Mouse (Mus musculus) neural tube, embryonic 14.5 days (tissue): ENCODE data around the gene 1700034J05Rik. TPM values are rescaled to one million over a fixed set of nuclear protein-coding genes. Genes with fewer than 3 reads are reported as not detected.

Experiments
- ATAC-seq: fragments of 200-750 bp; cut with Nextera tagmentation; 2 replicates; pipeline ENCODE4 v1.8.0; 2017; ENCODE audit warnings: low read depth, mild to moderate bottlenecking, moderate TSS enrichment, moderate library complexity
- H3K27ac ChIP-seq: fragments of 300-500 bp; sonication (generic); 2 replicates; pipeline ENCODE4 v1.5.1; 2014; ENCODE audit warnings: low read depth, mild to moderate bottlenecking, control low read depth, low read length, moderate library complexity, mixed read lengths
- H3K27me3 ChIP-seq: fragments of 300-500 bp; sonication (generic); 2 replicates; pipeline ENCODE4 v1.6.1; 2014; ENCODE audit warnings: low read length; ENCODE audit not compliant: control insufficient read depth, insufficient read depth
- H3K36me3 ChIP-seq: fragments of 300-500 bp; sonication (generic); 2 replicates; pipeline ENCODE4 v1.6.1; 2014; ENCODE audit warnings: low read length, mixed read lengths; ENCODE audit not compliant: control insufficient read depth, insufficient read depth
- H3K4me1 ChIP-seq: fragments of 300-500 bp; sonication (generic); 2 replicates; pipeline ENCODE4 v1.6.1; 2014; ENCODE audit warnings: low read length; ENCODE audit not compliant: control insufficient read depth, insufficient read depth
- H3K4me2 ChIP-seq: fragments of 300-500 bp; sonication (generic); 2 replicates; pipeline ENCODE4 v1.6.1; 2014; ENCODE audit warnings: mild to moderate bottlenecking, low read depth, low read length, control low read depth
- H3K4me3 ChIP-seq: fragments of 300-500 bp; sonication (generic); 2 replicates; pipeline ENCODE4 v1.5.1; 2014; ENCODE audit warnings: low read depth, low read length, control low read depth, mixed read lengths
- H3K9ac ChIP-seq: fragments of 300-500 bp; sonication (generic); replicated peaks from 2 replicates; pipeline ENCODE4 v1.6.1; 2014; ENCODE audit warnings: low read depth, mild to moderate bottlenecking, control low read depth, low read length, mixed read lengths
- H3K9me3 ChIP-seq: fragments of 300-500 bp; sonication (generic); 2 replicates; pipeline ENCODE4 v1.6.1; 2016; ENCODE audit warnings: low read length; ENCODE audit not compliant: control insufficient read depth
- WGBS: fragments of 180-500 bp; shearing (Covaris S2); extraction: QIAGEN DNeasy Blood & Tissue Kit; methylation state at CpG from one replicate; pipeline ENCODE4 v1.1.7; 2014; 5-methylcytosine and 5-hydroxymethylcytosine counted together
- polyA plus RNA-seq: library from polyadenylated mRNA; unstranded; fragments of >200 nt; fragmentation: Nextera tagmentation; extraction: Ambion mirVana; gene quantifications from 2 replicates; pipeline ENCODE4 v1.2.1, GENCODE M21; 2014

1700034J05Rik gene
- polyA plus RNA-seq, 1 experiment from 2014 or later, result 0.12 TPM

GRCm38 (mm10) chr6:146907061-146907794, 47.0 kb downstream of the 1700034J05Rik start:
- Histone ChIP-seq H3K4me1 (no peaks in the 10 kb centered on the region), H3K9ac (no peak overlapping the region), H3K27me3 (no peaks in the 10 kb centered on the region), H3K4me2 (no peak overlapping the region), H3K27ac (no peak overlapping the region), H3K9me3 (no peaks in the 10 kb centered on the region), H3K36me3 (no peaks in the 10 kb centered on the region), H3K4me3 (no peak overlapping the region)
- WGBS, result 86% methylated on average over 5 of the region's 5 CpGs
- ATAC-seq, result no peak

- Histone ChIP-seq H3K36me3 (no peaks in the 10 kb centered on the region), H3K27me3 (no peaks in the 10 kb centered on the region), H3K9me3 (no peaks in the 10 kb centered on the region), H3K9ac (no peak overlapping the region), H3K4me1 (no peaks in the 10 kb centered on the region), H3K27ac (no peak overlapping the region), H3K4me3 (no peak overlapping the region), H3K4me2 (no peak overlapping the region)
- no peak for ATAC-seq
- WGBS, result 68% methylated on average over 3 of the region's 3 CpGs
Measured at GRCm38 (mm10) chr6:146906000-146906786, 48.0 kb downstream of the 1700034J05Rik start.

GRCm38 (mm10) chr6:146904707-146905106, 49.5 kb downstream of the 1700034J05Rik start:
- no peak for ATAC-seq
- H3K27me3 ChIP-seq, result no peaks in the 10 kb centered on the region
- no peaks in the 10 kb centered on the region for H3K9me3 ChIP-seq
- no peaks in the 10 kb centered on the region for H3K4me1 ChIP-seq
- H3K4me3 ChIP-seq, result no peak overlapping the region
- WGBS, result 92% methylated on average over 3 of the region's 3 CpGs
- H3K36me3 ChIP-seq, result no peaks in the 10 kb centered on the region
- no peak overlapping the region for H3K9ac ChIP-seq
- no peak overlapping the region for H3K4me2 ChIP-seq
- H3K27ac ChIP-seq, result no peak overlapping the region

GRCm38 (mm10) chr6:146903632-146904031, 50.6 kb downstream of the 1700034J05Rik start:
- Histone ChIP-seq H3K4me2 (no peak overlapping the region), H3K9me3 (no peaks in the 10 kb centered on the region), H3K4me3 (no peak overlapping the region), H3K27me3 (no peaks in the 10 kb centered on the region), H3K36me3 (no peaks in the 10 kb centered on the region), H3K9ac (no peak overlapping the region), H3K27ac (no peak overlapping the region), H3K4me1 (no peaks in the 10 kb centered on the region)
- no peak for ATAC-seq
- 83% methylated on average over 2 of the region's 2 CpGs for WGBS

- no peak overlapping the region for H3K9ac ChIP-seq
- H3K4me1 ChIP-seq, result no peaks in the 10 kb centered on the region
- H3K36me3 ChIP-seq, result no peaks in the 10 kb centered on the region
- ATAC-seq, result no peak
- no peak overlapping the region for H3K27ac ChIP-seq
- H3K4me3 ChIP-seq, result no peak overlapping the region
- 93% methylated on average over 4 of the region's 4 CpGs for WGBS
- no peaks in the 10 kb centered on the region for H3K9me3 ChIP-seq
- no peaks in the 10 kb centered on the region for H3K27me3 ChIP-seq
- H3K4me2 ChIP-seq, result no peak overlapping the region
Measured at GRCm38 (mm10) chr6:146901929-146902328, 52.3 kb downstream of the 1700034J05Rik start.

Other genes with a start within 250 kb of the 1700034J05Rik start
- 13.9 and 18.2 TPM in 2 replicates for gene Stk38l, start 229.4 kb downstream of the 1700034J05Rik start, polyA plus RNA-seq
- 3.2 and 3.7 TPM in 2 replicates for gene Arntl2, start 158.4 kb downstream of the 1700034J05Rik start, polyA plus RNA-seq
- gene Smco2, start 104.3 kb downstream of the 1700034J05Rik start, polyA plus RNA-seq, result not detected in 2 replicates
- gene Ppfibp1, start 65.9 kb downstream of the 1700034J05Rik start, polyA plus RNA-seq, result 8.5 and 14.7 TPM in 2 replicates
- 0.60 and 0.79 TPM in 2 replicates for gene Rep15, start 78.2 kb upstream of the 1700034J05Rik start, polyA plus RNA-seq
- gene Mrps35, start 88.3 kb upstream of the 1700034J05Rik start, polyA plus RNA-seq, result 66.2 and 82.3 TPM in 2 replicates
- 0.66 and 1.1 TPM in 2 replicates for gene Mansc4, start 132.6 kb upstream of the 1700034J05Rik start, polyA plus RNA-seq
- gene Klhl42, start 137.0 kb upstream of the 1700034J05Rik start, polyA plus RNA-seq, result 9.7 and 10.3 TPM in 2 replicates